Mouse (Mus musculus): ENCODE results near the gene Taf8.

Taf8 gene

DNA sequence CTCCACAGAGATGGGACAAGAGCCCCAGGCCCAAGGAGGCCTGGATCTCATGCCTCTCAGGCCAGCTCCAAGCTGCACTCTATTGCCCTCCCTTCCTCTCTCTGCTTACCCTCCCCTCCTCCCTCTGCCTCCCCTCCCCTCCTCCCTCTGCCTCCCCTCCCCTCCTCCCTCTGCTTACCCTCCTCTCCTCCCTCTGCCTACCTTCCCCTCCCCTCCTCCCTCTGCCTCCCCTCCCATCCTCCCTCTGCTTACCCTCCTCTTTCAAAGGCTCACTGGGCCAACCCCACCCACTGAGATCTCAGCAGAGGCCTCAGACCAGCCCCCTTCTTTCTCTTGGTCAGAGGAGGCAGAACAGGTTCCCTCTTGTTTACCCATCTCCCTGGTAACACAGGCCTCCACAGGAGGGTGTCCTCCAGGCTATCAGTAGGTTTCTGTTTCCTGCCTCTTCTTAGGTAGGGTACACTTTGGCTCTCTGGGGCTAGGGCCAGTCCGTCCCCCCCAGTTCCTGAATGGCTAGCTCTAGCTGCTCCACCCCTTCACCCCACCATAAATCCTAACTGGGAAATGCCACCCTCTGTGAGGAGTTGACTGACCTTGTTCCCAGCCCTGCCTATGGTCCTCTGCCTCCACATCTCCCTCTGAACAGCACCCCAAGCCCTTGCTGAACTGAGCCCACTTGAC is 17.7 kb downstream of the Taf8 start:
- DNase-seq (ENCODE audit: low spot score): no peak

- DNase-seq (ENCODE audit: low spot score): peak; percentile 65
These were observed 19.7 kb downstream of the Taf8 start for GRCm38 (mm10) chr17:47482401-47482800.

DNA sequence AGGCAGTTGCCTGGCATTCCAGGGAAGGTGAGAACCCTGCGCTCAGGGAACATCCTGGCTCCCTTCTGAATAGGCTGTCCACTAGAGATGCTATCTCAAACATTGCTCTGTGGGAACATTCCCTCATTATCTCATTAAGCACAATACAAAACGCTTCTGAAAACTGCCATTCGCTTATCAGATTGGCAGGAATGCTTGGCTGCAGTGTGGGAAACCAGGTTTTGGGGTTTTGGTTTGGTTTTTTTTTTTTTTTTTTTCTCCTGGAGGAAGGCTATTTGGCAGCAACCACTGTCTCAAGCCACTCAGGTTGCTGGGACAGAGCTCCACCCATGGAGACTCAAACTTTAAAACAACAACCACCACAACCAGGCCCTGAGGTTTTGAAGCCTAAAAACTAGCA is 22.2 kb downstream of the Taf8 start:
- DNase-seq (ENCODE audit: low spot score): no peak

DNA sequence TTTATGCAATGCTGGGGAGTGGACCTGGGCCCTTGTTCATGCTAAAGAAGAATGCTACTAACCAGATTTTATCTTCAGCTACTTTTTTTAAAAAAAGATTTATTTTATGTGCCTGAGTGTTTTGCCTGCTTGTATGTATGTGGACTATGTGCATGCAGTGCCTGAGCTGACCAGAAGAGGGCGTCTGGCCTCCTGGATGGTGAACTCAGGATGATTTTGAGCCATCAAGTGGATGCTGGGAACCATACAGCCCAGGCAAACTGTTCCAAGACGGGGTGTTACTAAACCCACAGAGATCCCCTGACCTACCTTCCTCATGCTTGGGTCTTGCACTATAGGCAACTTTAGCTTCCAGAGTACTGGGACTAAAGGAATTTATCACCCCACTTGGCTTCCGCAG is 26.4 kb downstream of the Taf8 start:
- DNase-seq (ENCODE audit: low spot score): peak; percentile 56

DNA sequence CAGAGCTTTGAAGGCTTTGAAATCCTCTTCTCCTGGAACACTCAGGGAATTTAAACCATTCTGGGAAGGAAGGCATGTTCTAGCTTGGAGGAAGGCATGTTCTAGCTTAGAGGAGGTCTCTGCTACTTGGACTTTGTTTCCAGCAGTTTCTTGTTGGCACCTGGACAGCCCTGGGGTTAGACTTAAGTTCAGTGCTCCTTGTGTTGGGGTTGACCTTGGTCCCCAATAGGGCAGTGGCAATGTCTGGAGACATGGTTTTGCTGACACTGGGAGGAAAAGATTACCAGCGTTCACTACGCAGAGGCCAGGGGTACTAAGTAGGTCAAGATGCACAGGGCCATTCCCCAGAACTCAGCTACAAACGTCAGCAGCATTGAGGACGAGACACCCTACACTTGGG is 26.9 kb downstream of the Taf8 start:
- DNase-seq (ENCODE audit: low spot score): no peak

- DNase-seq (ENCODE audit: low spot score): no peak
These were observed 27.8 kb downstream of the Taf8 start for GRCm38 (mm10) chr17:47474250-47474649.

- DNase-seq (ENCODE audit: low spot score): peak; percentile 43
These were observed 28.6 kb downstream of the Taf8 start for GRCm38 (mm10) chr17:47473434-47473974.

DNA sequence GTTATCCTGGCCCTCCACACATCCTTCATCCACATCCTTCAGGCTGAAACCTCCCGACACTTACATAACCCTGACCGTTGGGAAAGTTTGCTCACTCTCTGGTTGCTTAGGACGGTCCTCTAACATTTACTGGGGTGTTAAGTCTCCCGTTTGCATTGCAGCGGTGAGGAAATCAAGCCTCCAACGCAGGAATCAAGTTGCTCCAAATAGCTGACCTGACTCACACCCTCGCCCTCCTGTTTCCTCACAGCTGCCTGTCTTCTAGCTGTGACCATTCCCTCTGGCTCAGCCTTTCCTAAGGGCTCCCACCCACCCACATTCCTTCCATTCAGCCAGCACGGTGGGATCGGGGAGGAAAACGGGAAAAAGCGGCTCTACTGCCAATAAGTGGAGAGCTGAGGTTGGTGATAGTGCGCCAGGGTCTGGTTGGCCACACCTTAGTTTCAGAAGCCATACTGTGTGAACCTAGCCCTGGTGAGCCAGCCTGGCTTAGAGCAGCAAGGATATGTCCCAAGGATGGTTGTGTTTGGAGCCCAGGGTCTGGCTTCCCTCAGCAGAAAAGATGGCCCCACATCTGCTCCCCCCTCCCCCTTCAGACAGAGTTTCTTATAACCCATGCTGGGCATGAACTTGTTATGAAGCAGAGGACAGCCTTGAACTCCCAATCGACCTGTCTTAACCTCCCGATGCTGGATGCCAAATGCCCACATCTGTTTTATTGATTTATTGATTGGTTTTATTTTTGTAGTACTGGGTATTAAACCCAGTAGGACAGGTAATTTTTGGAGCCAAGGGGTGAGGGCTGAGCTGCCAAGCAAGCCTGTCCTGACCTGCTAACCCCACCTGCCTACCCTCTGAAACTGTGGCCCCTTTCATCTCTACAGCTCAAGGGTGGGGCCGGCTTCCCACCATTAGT is 29.4 kb downstream of the Taf8 start:
- DNase-seq (ENCODE audit: low spot score): no peak

DNA sequence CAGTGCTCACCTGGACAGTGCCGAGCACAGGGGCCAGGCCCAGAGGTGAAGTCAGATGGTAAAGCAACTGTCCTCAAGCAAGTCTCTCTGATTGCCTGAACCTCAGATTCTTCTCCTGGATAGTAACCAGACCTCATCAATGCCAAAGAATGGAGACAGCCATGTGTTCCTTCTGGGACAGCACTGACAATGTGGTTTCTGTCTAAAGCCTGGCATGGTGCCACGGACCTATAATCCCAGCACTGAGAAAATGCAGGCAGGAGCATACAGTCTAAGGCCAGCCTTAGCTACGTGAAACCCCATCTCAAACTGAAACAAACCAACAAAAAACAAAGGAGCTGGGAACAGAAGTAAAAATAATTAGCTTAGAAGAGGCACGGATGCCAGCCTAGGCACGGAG is 31.4 kb downstream of the Taf8 start:
- no peak for DNase-seq (ENCODE audit: low spot score)

DNA sequence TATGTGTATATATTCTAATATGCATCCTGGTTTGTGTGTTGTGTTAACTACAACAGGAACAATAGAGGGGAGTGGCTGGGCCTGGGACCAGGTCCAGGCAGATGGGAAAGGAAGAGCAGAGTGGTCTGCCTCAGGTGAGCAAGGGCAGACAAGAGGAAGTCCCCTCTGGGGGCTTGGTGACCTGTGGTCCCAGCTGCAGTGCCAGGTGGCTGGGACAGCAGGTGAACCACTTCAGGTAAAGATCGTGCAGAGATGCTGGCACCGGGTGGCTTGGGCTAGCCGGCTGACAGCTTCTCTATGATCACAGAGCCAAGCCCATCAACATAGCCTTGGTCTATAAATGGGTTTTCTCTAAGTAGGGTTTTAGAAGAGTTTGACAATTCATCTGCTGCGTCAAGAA is 32.0 kb downstream of the Taf8 start:
- no peak for DNase-seq (ENCODE audit: low spot score)

- DNase-seq (ENCODE audit: low spot score): no peak
These were observed 32.5 kb downstream of the Taf8 start for GRCm38 (mm10) chr17:47469642-47470041.

DNA sequence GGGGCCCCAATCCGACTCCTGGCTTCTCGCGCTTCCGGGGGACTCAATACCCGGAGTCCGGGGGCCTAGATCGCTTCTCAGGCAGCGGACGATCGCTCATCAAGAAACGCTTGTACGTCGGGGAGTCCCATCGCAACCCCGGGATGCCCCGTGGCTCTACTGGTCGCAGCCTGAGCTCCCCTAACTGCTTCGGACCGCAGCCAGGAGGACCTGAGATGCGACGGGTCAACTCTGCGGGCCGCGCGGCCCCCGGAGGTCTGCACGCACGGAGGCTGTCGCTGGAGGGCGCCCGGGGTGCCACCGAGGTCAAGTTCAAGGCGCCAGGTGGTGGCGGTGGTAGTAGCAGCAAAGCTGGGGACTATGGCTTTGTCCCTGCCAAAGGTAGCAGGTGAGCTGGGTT is 33.6 kb downstream of the Taf8 start:
- no peak for DNase-seq (ENCODE audit: low spot score)

DNA sequence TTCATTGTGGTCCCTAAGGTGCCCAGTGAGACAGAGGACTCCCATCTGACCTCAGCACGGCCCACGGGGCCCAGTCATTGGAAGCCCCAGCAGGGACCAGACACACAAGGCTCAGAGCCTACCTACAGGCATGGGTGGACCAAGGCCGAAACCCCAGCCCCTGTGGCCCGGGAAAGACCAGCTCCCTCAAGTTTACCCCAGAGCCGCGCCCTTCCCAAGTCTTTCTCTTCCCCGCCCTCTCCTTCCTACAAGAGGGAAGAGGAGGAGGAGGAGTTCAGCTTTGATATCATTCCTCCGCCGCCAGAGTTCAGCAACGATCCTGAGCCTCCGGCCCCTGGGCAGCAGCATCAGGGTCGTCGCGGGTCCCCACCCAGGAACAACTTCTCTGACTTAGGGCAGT is 34.0 kb downstream of the Taf8 start:
- DNase-seq (ENCODE audit: low spot score): no peak

DNA sequence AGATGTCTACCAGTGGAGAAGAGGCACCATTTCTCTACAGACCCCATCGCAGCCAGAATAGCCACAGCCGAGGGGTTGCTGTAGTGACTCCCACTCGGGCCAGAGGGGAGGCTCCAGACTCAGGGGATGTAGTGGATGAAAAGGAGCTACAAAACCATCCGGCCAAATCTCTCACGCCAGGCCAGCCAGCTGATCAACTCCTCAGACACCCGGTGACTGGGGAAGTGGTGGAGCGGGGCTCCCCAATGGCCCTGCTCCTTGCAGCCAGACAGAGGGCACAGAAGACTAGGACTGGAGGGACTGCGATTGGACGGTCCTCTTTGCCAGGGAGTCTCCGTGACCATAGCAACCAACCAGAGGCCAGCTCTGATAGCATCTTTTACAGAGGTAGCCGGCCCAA is 34.4 kb downstream of the Taf8 start:
- no peak for DNase-seq (ENCODE audit: low spot score)

DNA sequence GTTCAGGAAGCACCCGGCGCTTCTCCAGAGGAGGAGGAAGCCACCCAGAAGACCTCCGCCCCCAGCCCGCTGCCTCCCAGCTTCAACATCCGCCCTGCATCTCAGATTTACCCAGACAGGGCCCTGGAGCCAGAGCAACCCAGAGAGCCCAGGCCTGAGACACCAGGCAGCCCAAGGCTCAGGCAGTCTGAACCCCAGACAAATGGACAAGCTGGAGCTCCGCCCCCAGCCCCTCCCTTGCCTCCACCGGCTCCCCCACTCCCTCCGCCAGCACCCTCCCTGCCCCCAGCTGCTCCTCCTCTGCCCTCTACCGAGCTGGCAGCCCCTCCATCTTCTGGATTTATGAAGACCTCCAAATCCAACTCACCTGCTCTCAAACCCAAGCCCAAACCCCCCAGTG is 35.8 kb downstream of the Taf8 start:
- no peak for DNase-seq (ENCODE audit: low spot score)

DNA sequence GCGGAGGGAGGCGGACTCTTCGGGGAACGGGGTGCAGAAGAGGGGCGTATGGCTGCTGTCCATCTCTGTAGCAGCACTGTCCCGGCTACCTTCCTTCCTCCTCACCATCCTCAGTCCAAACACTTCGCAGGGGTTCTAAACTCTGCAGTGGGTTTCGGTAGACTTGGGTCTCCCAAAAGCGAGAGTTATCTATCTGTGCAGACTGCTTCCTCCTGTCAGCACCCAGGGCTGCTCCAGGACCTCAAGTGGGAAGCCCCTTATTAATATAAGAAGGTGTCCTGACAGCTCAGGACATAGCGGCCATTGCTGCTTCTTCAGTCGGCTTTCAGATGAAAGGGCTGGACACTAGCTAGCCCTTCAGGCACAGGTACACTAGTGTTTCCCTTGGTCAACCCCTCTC is 37.1 kb downstream of the Taf8 start:
- no peak for DNase-seq (ENCODE audit: low spot score)

- DNase-seq (ENCODE audit: low spot score): no peak
These were observed 37.7 kb downstream of the Taf8 start for GRCm38 (mm10) chr17:47464248-47464965.

- DNase-seq (ENCODE audit: low spot score): no peak
These were observed 39.2 kb downstream of the Taf8 start for GRCm38 (mm10) chr17:47462728-47463388.

GRCm38 (mm10) chr17:47462209-47462608 is 39.9 kb downstream of the Taf8 start:
- no peak for DNase-seq (ENCODE audit: low spot score)

DNA sequence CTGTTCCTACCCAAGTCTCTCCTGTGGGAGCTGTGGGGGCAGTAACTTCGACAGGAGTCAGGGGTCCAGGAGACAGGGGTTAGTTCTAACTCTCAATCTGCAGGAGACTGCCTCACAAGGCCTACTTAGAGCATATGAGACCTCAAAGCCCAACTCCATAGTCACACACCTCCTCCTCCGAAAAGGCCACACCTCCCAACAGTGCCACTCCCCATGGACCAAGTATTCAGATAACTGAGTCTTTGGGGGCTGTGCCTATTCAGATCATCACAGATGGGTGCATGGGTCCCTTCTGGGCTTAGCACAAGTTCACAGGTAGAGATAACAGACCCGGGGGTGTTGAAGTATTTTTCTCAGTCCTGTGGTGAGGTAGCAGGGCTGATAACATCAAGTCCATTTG is 40.4 kb downstream of the Taf8 start:
- no peak for DNase-seq (ENCODE audit: low spot score)

DNA sequence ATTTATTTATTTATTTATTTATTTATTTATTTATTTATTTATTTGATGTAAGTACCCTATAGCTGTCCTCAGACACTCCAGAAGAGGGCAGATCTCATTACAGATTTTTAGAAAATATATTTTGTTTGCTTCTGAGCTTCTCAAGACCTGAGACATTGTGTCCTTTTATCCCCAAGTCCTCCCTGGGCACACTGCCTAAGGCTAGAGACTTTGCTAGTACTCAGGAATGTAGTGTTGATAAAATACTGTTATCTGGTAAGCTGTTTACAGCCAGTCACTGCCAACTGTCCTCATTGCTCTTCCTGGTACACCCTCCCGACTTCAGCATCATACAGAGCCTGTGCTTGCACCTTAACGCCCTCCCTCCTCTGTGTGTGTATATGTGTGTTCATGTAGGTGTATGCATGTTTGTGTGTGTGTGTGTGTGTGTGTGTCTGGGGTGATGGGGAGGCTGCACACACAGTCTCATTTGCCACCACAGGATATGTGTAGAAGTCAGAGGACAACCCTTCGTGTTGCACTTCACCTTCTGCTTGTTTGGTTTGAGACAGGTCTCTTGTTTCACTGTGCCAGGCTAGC is 42.7 kb downstream of the Taf8 start:
- no peak for DNase-seq (ENCODE audit: low spot score)

GRCm38 (mm10) chr17:47458936-47459335 is 43.2 kb downstream of the Taf8 start:
- DNase-seq (ENCODE audit: low spot score): no peak
